Mouse (Mus musculus): ENCODE measurements around the gene Bicdl1. TPM values are rescaled to one million over a fixed set of nuclear protein-coding genes. Genes with fewer than 3 reads are reported as not detected.
A peak's percentile ranks its signal among the peaks of the same experiment; 100 is the strongest.
"Not testable (repeated sequence)": the region's sequence is repeated elsewhere in the genome, so short reads cannot be mapped to it uniquely, and the experiment has no call there.

Gene Bicdl1
- polyA plus RNA-seq, 1 experiment from 2014 or later: 8.0 TPM

DNA sequence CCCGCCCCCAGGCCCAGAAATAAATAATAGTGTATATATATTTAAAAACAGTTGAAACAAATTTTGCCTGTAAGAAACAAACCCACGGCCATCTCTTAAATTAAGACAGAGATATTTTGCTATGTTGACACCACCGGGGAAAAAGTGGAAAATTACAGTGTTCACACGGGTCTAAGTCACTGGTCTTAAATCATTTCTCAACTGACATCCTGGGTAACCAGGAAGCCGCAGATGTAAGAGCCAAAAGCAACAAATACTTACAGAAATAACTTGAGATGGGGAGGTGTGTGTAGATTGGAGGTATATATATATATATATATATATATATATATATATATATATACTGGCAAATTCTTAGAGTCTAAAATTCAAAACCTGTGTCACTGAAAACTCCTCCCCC lies 21.5 kb upstream of the Bicdl1 start:
- Histone ChIP-seq H3K9me3 (ENCODE audit: control insufficient read depth) (no peaks in the 10 kb centered on the region), H3K36me3 (ENCODE audit: control insufficient read depth, insufficient read depth) (no peaks in the 10 kb centered on the region), H3K9ac (ENCODE audit: low read depth, low read length) (no peak overlapping the region), H3K4me1 (replicated peaks; ENCODE audit: control insufficient read depth, insufficient read depth, low read length) (no peaks in the 10 kb centered on the region), H3K27ac (ENCODE audit: low read depth, low read length) (no peak overlapping the region), H3K4me3 (ENCODE audit: low read depth, low read length) (no peak overlapping the region), H3K4me2 (replicated peaks; ENCODE audit: low read depth) (no peak overlapping the region), H3K27me3 (replicated peaks; ENCODE audit: control insufficient read depth, insufficient read depth, low read length) (no peaks in the 10 kb centered on the region)
- WGBS: 82% methylated on average over 5 of the region's 5 CpGs
- TF ChIP-seq CTCF (IDR thresholded peaks at IDR 0.05; ENCODE audit: low read depth): no peak
- no peak for ATAC-seq

DNA sequence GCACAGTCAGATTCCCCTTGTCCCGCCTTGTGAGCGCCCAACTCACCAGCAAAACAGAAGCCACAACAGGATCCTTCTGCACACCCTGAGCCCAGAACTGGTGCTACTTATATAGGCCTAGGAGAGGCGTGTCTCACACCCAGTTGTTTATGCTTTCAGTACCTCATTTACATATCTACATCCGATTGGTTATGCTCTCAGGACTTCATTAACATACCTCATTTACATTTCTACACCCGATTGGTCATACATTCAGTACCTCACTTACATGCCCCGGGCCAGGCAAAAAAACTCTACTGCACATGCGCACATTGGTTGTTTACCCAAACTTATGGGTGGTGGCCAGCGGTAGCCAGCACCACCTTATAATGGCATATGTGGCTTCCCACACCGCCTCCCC lies 20.5 kb upstream of the Bicdl1 start:
- H3K9ac ChIP-seq (ENCODE audit: low read depth, low read length); H3K36me3 ChIP-seq (ENCODE audit: control insufficient read depth, insufficient read depth): not testable (repeated sequence)

DNA sequence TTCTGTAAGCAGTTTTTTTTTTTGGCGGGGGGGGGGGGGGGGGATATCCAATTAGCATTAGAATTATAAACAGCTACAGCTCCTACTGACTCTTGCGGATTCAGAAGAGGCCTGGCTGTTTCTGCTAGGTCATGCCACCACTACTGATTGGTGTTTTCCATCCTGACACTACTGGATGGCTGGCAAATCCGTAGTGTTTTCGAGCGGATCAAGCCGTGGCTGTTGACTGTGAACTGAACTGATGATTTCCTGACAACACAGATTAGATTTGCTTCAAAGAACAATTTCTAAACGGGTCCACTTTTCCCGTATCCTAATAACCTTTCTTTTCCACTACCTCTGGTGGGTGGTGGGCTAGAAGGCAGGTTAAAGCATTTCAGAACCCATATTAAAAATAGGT lies 16.9 kb upstream of the Bicdl1 start:
- H3K36me3 ChIP-seq (ENCODE audit: control insufficient read depth, insufficient read depth): no peaks in the 10 kb centered on the region
- H3K27me3 ChIP-seq (replicated peaks; ENCODE audit: control insufficient read depth, insufficient read depth, low read length): no peaks in the 10 kb centered on the region
- no peak overlapping the region for H3K4me3 ChIP-seq (ENCODE audit: low read depth, low read length)
- 63% methylated on average over 8 of the region's 8 CpGs for WGBS
- H3K4me2 ChIP-seq (replicated peaks; ENCODE audit: low read depth): no peak overlapping the region
- H3K4me1 ChIP-seq (replicated peaks; ENCODE audit: control insufficient read depth, insufficient read depth, low read length): no peaks in the 10 kb centered on the region
- no peak for TF ChIP-seq CTCF (IDR thresholded peaks at IDR 0.05; ENCODE audit: low read depth)
- H3K27ac ChIP-seq (ENCODE audit: low read depth, low read length): no peak overlapping the region
- no peaks in the 10 kb centered on the region for H3K9me3 ChIP-seq (ENCODE audit: control insufficient read depth)
- no peak for ATAC-seq
- H3K9ac ChIP-seq (ENCODE audit: low read depth, low read length): no peak overlapping the region

More for the DNA sequence above, 20.5 kb upstream of the Bicdl1 start:
- not testable (repeated sequence) for ATAC-seq; H3K27ac ChIP-seq (ENCODE audit: low read depth, low read length); H3K4me2 ChIP-seq (replicated peaks; ENCODE audit: low read depth); H3K4me3 ChIP-seq (ENCODE audit: low read depth, low read length); H3K27me3 ChIP-seq (replicated peaks; ENCODE audit: control insufficient read depth, insufficient read depth, low read length); H3K9me3 ChIP-seq (ENCODE audit: control insufficient read depth); H3K4me1 ChIP-seq (replicated peaks; ENCODE audit: control insufficient read depth, insufficient read depth, low read length)
- WGBS: 89% methylated on average over 9 of the region's 9 CpGs

DNA sequence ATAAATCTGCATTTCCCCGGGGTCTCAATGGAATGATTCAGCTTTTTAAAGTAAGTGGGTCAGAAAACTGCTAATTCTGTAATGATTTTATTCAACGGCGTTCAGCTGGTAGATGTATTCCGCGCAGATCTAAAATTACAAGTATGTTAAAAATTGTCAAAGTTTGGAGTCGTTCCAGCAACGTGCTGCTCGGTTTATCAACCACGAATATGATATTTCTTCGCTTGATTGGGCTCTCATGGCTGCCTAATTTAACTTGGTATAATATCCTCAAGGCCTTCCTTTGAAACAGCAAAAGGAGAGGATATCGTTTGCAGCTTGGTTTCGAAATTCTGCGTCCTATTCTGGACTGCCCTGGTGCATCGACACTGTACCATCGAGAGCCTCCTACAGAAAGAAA lies 13.9 kb upstream of the Bicdl1 start:
- H3K27me3 ChIP-seq (replicated peaks; ENCODE audit: control insufficient read depth, insufficient read depth, low read length): no peaks in the 10 kb centered on the region
- TF ChIP-seq CTCF (IDR thresholded peaks at IDR 0.05; ENCODE audit: low read depth): no peak
- H3K4me3 ChIP-seq (ENCODE audit: low read depth, low read length): no peak overlapping the region
- WGBS: 85% methylated on average over 15 of the region's 15 CpGs
- H3K9ac ChIP-seq (ENCODE audit: low read depth, low read length): no peak overlapping the region
- H3K9me3 ChIP-seq (ENCODE audit: control insufficient read depth): no peaks in the 10 kb centered on the region
- H3K27ac ChIP-seq (ENCODE audit: low read depth, low read length): no peak overlapping the region
- no peak for ATAC-seq
- no peaks in the 10 kb centered on the region for H3K36me3 ChIP-seq (ENCODE audit: control insufficient read depth, insufficient read depth)
- H3K4me2 ChIP-seq (replicated peaks; ENCODE audit: low read depth): no peak overlapping the region
- no peaks in the 10 kb centered on the region for H3K4me1 ChIP-seq (replicated peaks; ENCODE audit: control insufficient read depth, insufficient read depth, low read length)

DNA sequence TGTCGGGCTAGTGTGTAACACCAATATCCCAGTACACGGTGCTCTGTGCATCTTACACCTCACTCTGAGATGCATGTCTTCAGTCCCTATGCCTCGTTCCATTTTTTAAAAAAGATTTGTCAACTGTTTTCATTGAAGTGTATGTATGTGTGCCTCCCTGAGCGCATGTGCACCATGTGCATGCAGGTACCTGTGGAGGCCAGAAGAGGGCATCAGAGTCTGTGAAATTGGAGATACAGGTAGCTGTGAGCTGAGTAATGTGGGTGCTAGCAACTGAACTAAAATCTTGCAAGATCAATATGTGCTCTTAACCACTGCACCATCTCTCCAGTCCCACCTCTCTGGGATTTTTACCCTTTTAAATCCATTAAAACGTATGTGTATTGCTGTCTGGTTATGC lies 6.6 kb upstream of the Bicdl1 start:
- Histone ChIP-seq H3K27me3 (replicated peaks; ENCODE audit: control insufficient read depth, insufficient read depth, low read length) (0 out of 2 replicates have a peak, but pooled peaks cover 4% of the 10 kb centered on the region), H3K27ac (ENCODE audit: low read depth, low read length) (no peak overlapping the region), H3K4me3 (ENCODE audit: low read depth, low read length) (no peak overlapping the region), H3K4me1 (replicated peaks; ENCODE audit: control insufficient read depth, insufficient read depth, low read length) (no peaks in the 10 kb centered on the region), H3K4me2 (replicated peaks; ENCODE audit: low read depth) (no peak overlapping the region), H3K9ac (ENCODE audit: low read depth, low read length) (no peak overlapping the region), H3K36me3 (ENCODE audit: control insufficient read depth, insufficient read depth) (no peaks in the 10 kb centered on the region), H3K9me3 (ENCODE audit: control insufficient read depth) (no peaks in the 10 kb centered on the region)
- 0 out of 2 replicates have a peak, but pooled peaks have one; percentile 4 for TF ChIP-seq CTCF (IDR thresholded peaks at IDR 0.05; ENCODE audit: low read depth)
- WGBS: 93% methylated on average over 5 of the region's 5 CpGs
- ATAC-seq: no peak

DNA sequence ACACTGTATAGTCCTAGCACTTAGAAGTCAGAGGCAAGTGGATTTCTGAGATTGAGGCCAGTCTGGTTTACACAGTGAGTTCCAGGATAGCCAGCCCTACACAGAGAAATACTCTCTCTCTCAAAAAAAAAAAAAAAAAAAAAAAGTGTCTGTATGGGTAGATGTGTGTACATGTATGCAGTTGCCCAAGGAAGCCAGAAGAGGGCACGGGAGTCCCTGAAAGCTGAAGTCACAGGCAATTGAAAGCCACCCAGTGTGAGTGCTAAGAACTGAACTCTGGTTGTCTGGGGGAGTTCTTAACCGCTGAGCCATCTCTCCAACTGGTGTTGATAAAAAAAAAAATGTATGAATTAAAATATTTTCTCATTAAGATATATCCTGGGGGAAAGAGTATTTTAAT lies 3.1 kb upstream of the Bicdl1 start:
- WGBS: 81% methylated on average over 2 of the region's 2 CpGs
- no peak overlapping the region for H3K4me2 ChIP-seq (replicated peaks; ENCODE audit: low read depth)
- no peak overlapping the region for H3K27ac ChIP-seq (ENCODE audit: low read depth, low read length)
- H3K9ac ChIP-seq (ENCODE audit: low read depth, low read length): no peak overlapping the region
- H3K4me3 ChIP-seq (ENCODE audit: low read depth, low read length): no peak overlapping the region
- H3K27me3 ChIP-seq (replicated peaks; ENCODE audit: control insufficient read depth, insufficient read depth, low read length): peaks cover 19% of the 10 kb centered on the region
- no peak for TF ChIP-seq CTCF (IDR thresholded peaks at IDR 0.05; ENCODE audit: low read depth)
- H3K4me1 ChIP-seq (replicated peaks; ENCODE audit: control insufficient read depth, insufficient read depth, low read length): no peaks in the 10 kb centered on the region; the same call in 1 of the 2 replicates
- ATAC-seq: no peak
- H3K36me3 ChIP-seq (ENCODE audit: control insufficient read depth, insufficient read depth): no peaks in the 10 kb centered on the region
- H3K9me3 ChIP-seq (ENCODE audit: control insufficient read depth): no peaks in the 10 kb centered on the region

DNA sequence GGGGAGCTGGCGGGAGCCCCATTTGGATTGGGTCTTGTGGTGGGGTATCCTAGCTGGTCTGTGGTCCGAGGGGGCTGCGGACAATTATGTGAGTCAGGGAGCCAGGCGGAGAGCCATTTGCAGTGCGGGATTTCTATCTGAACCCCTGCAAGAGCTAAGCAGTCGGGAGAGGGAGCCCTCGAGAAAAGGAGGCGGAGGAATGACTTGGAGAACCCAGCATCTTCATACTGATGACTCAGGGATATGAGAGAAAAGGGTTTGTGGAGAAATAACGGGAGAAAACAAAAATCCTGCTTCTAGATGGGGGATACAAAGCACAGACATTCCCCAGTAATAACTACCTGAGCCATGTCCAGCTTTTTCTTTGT lies 1.4 kb upstream of the Bicdl1 start:
- H3K27ac ChIP-seq (ENCODE audit: low read depth, low read length): no peak overlapping the region

More for the DNA sequence above, 1.4 kb upstream of the Bicdl1 start:
- Histone ChIP-seq H3K4me3 (ENCODE audit: low read depth, low read length) (peak overlapping the region; percentile 59), H3K36me3 (ENCODE audit: control insufficient read depth, insufficient read depth) (no peaks in the 10 kb centered on the region), H3K9me3 (ENCODE audit: control insufficient read depth) (no peaks in the 10 kb centered on the region), H3K9ac (ENCODE audit: low read depth, low read length) (no peak overlapping the region), H3K4me1 (replicated peaks; ENCODE audit: control insufficient read depth, insufficient read depth, low read length) (no peaks in the 10 kb centered on the region; the same call in 1 of the 2 replicates), H3K4me2 (replicated peaks; ENCODE audit: low read depth) (peak overlapping the region; percentile 98), H3K27me3 (replicated peaks; ENCODE audit: control insufficient read depth, insufficient read depth, low read length) (peaks cover 19% of the 10 kb centered on the region)
- under 1% methylated on average over 9 of the region's 9 CpGs for WGBS
- TF ChIP-seq CTCF (IDR thresholded peaks at IDR 0.05; ENCODE audit: low read depth): peak; percentile 59
- peak; percentile 25 for ATAC-seq
